Mouse (Mus musculus) bone marrow macrophage, adult 2 months (primary cell): ENCODE measurements around the gene Chst11.

Experiments
- CTCF ChIP-seq: IDR thresholded peaks from 2 replicates; pipeline ENCODE4 v1.5.1; 2012; ENCODE audit warnings: low read depth, mild to moderate bottlenecking, low read length, moderate library complexity
- POLR2A ChIP-seq: IDR thresholded peaks from 2 replicates; pipeline ENCODE4 v1.6.1; 2012; ENCODE audit warnings: mild to moderate bottlenecking, low read depth, low read length, borderline replicate concordance

GRCm38 (mm10) chr10:83189071-83189470, 203.8 kb downstream of the Chst11 start:
- TF ChIP-seq CTCF (no peak), POLR2A (no peak)
